Mouse (Mus musculus): ENCODE measurements at regions not wholly inside any gene's neighbourhood (a gene's known extent, or its start where the extent isn't known, plus 50 kb on each side); places are given as distances from the start of the nearest gene placed in this dataset.

- POLR2A ChIA-PET = no interaction called here
- CTCF ChIA-PET = interaction anchor here in 1 of 4 experiments (0.7 kb wide), 1 partner anchor 1032 kb away, joined by 3 read pairs; no protein-coding TSS in a partner anchor
Measured at GRCm38 (mm10) chr3:43783000-43783588, 1595.1 kb upstream of the Pcdh10 start.

DNA sequence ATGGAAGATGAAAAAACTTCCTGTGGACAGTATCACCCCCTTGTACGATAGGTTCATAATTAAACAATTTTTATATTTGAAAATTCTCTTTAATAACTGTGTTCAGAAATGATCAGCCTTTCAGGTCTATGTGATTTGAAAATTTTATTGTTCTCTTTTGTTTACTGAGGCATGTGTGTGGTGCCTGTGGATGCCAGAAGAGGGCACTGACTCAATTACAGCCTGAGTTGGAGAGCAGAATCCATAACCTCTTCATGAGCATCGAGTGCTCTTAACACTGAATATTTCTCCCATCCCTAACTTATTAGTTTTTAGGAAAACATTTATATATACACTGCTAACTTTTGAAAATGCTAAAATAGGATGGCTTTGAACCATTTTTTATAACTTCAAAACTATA lies 1594.0 kb upstream of the Pcdh10 start:
- POLR2A ChIA-PET = no interaction called here
- CTCF ChIA-PET = no interaction called here
